Mouse (Mus musculus) CD4-positive naive resting alpha-beta T cell, adult 57 days (primary cell): ENCODE results near the gene Tjp1. TPM values are rescaled to one million over a fixed set of nuclear protein-coding genes. Genes with fewer than 3 reads are reported as not detected.

Experiments
- total RNA-seq: library from RNA; stranded (reverse); gene quantifications from one replicate; pipeline ENCODE4 v1.2.4, GENCODE M21; 2023

The Tjp1 gene
- total RNA-seq, result 1.7 TPM

DNA sequence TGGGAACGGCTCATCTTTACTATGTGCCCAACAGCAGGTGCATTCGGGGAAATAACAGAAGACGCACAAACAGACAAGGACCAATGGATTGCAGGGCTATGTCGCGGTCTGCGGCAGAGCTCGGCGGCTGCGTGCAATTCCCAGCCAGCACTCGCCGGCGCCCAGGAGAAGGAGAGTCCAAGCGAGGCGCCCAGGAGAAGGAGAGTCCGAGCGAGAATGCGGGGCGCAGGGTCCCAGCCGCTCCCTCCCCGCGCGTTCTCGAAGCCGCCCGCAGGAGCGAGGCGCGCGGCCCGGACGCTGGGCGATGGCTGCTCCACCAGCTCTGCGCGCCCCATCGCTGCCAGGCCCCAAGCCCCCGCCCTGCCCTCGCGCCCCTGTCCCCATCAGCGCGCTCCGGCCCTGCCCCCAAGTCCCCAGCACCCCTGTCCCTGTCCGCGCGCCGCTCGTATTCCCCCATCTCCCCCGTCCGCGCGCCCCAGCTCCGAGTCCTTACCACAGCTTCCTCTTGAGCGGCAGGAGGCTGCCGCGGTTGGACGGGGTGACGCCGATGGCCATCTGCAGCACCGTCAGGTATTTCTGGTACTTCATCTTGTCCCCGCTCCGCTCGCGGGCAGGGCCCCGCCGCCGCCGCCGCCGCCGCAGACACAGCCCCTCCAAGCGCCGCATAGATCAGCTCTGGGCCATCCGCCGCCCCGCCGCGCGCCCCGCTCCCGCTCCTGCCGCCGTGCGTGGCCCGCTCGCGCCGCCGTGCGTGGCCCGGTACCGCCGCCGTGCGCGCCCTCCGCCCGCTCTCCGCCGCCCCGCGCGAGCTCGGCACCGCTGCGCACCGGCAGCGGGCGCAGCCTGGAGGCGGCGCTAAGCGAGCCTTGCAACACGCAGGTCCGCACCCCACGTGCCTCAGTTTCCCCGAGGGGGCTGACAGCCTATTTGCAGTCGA is at the start of gene Tjp1:
Gene Tjp1 (minus strand): TSS at position 711 of the 937 bp plus-strand sequence.

Other genes starting within 250 kb of the Tjp1 start
- 10.6 TPM for gene Tarsl2, start 117.1 kb upstream of the Tjp1 start, total RNA-seq
- gene Tm2d3, start 163.4 kb upstream of the Tjp1 start, total RNA-seq, result 20.7 TPM